Mouse (Mus musculus) layer of hippocampus, adult 2 months (tissue): ENCODE results near the gene Chrm5. TPM values are rescaled to one million over a fixed set of nuclear protein-coding genes. Genes with fewer than 3 reads are reported as not detected.
A peak's percentile ranks its signal among the peaks of the same experiment; 100 is the strongest.

Source experiments
- DNase-seq, 2 experiments: peaks; one replicate each; pipeline ENCODE4 v3.0.0; 2022; ENCODE audit warnings: low spot score in 2 of 2
- H3K27ac ChIP-seq: fragments of 200-600 bp; 2 replicates; pipeline ENCODE4 v1.8.1; 2022
- H3K4me3 ChIP-seq: fragments of 200-600 bp; 2 replicates; pipeline ENCODE4 v1.8.1; 2022; ENCODE audit warnings: mild to moderate bottlenecking
- CTCF ChIP-seq: fragments of 200-600 bp; conservative IDR thresholded peaks from 2 replicates; pipeline ENCODE4 v1.8.1; 2022; ENCODE audit warnings: antibody characterized with exemption, mild to moderate bottlenecking, moderate library complexity
- total RNA-seq, 2 experiments: library from RNA; stranded (reverse); gene quantifications; 2 replicates each; pipeline ENCODE4 v1.2.3; 2021

The Chrm5 gene
- total RNA-seq, 2 experiments from 2014 or later, result 5.7 to 7.7 TPM

- no peak for DNase-seq
- Histone ChIP-seq H3K27ac (peak overlapping the region; percentile 97), H3K4me3 (peak overlapping the region; percentile 72)
- no peak for TF ChIP-seq CTCF
These were observed 13.1 kb upstream of the Chrm5 start for GRCm38 (mm10) chr2:112493539-112494260.

- peak; percentile 45 for TF ChIP-seq CTCF
- H3K27ac ChIP-seq, result peak within 1 kb of the TSS; percentile 97
- peak; percentile 66 to 77 for DNase-seq
These were observed 12.4 kb upstream of the Chrm5 start, which contains the start of gene Aven for GRCm38 (mm10) chr2:112492856-112493538. Gene Aven, plus strand, starts transcription at chr2:112492964.

DNA sequence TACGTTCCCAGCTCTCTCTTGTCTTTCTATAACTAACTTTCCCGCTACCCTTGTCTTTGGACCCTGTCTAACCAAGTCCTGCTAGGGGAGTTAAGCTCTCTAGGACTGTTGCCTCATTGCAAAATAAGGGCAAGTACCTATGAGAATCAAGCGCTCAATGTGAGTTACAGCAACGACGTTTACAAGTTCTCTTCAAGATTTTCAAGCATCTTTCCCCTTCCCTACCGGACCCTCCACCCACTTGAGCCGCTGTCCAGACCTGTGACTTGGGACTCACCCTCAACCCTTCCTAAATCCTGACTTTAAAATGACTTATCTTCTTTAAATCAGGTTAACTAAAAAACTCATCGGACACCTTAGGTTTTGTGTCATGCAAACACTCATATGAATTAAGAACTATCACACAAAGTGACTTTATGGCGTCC lies 11.9 kb upstream of the Chrm5 start:
- H3K27ac ChIP-seq, result peak overlapping the region; percentile 97
- H3K4me3 ChIP-seq, result peak overlapping the region; percentile 72
- no peak for DNase-seq
- TF ChIP-seq CTCF, result no peak

More at GRCm38 (mm10) chr2:112492856-112493538, 12.4 kb upstream of the Chrm5 start, which contains the start of gene Aven:
- H3K4me3 ChIP-seq, result peak within 1 kb of the TSS; percentile 72

- H3K27ac ChIP-seq, result no peak overlapping the region
- H3K4me3 ChIP-seq, result no peak overlapping the region
- no peak for DNase-seq
- TF ChIP-seq CTCF, result no peak
These were observed 11.1 kb upstream of the Chrm5 start for GRCm38 (mm10) chr2:112491629-112492028.

- TF ChIP-seq CTCF, result no peak
- no peak overlapping the region for H3K4me3 ChIP-seq
- H3K27ac ChIP-seq, result no peak overlapping the region
- DNase-seq, result no peak
These were observed 10.1 kb upstream of the Chrm5 start for GRCm38 (mm10) chr2:112490483-112491196.

DNA sequence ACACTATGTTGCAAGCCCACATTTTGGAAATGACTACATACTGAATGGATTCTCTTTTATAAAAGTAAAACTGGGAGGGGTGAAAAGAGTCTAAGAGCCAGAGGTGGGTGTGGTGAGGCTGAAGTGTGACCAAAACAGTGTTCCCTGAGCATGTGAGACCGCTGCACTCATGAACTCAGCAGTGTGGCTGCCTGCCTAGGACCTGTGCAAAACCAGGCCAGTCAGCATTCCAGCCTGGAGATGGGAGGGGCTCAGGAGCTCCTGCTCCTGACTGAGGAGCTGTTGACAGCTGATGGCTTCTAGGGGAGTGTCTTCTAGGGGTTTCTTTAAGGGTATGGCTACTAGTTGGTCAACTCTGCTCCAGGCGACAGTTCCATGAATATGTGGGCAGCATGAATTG lies 4.3 kb upstream of the Chrm5 start:
- Histone ChIP-seq H3K27ac (no peak overlapping the region), H3K4me3 (no peak overlapping the region)
- no peak for TF ChIP-seq CTCF
- no peak for DNase-seq

DNA sequence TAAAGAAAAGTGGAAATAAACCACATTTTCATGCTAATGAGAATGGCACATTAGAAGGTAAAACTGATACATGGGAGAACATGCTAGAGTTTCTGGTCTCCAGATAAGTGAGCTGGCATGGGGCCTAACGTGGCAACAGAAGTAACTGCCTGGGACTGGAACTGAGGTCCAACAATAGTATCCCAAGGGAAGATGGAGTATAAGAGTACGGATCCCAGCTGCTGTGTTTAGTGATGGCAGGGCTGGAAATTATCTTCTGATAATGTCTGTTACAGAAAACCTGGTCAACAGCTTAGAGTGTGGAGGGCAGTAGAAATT lies 2.7 kb upstream of the Chrm5 start:
- peak overlapping the region; percentile 36; the same call in 1 of the 2 replicates for H3K27ac ChIP-seq
- DNase-seq, result no peak
- no peak overlapping the region for H3K4me3 ChIP-seq
- TF ChIP-seq CTCF, result no peak

GRCm38 (mm10) chr2:112482533-112483333 lies 2.2 kb upstream of the Chrm5 start:
- no peak for DNase-seq
- TF ChIP-seq CTCF, result no peak
- H3K4me3 ChIP-seq, result no peak overlapping the region
- H3K27ac ChIP-seq, result peak overlapping the region; percentile 36; the same call in 1 of the 2 replicates

- peak in 1 of 2 experiments; percentile 39 for DNase-seq
- H3K4me3 ChIP-seq, result no peak overlapping the region
- TF ChIP-seq CTCF, result peak; percentile 62
- H3K27ac ChIP-seq, result no peak overlapping the region
These were observed 995 bp upstream of the Chrm5 start for GRCm38 (mm10) chr2:112481564-112481963.

- no peak for DNase-seq
- TF ChIP-seq CTCF, result no peak
These were observed 4.0 kb downstream of the Chrm5 start for GRCm38 (mm10) chr2:112476554-112476953.

DNA sequence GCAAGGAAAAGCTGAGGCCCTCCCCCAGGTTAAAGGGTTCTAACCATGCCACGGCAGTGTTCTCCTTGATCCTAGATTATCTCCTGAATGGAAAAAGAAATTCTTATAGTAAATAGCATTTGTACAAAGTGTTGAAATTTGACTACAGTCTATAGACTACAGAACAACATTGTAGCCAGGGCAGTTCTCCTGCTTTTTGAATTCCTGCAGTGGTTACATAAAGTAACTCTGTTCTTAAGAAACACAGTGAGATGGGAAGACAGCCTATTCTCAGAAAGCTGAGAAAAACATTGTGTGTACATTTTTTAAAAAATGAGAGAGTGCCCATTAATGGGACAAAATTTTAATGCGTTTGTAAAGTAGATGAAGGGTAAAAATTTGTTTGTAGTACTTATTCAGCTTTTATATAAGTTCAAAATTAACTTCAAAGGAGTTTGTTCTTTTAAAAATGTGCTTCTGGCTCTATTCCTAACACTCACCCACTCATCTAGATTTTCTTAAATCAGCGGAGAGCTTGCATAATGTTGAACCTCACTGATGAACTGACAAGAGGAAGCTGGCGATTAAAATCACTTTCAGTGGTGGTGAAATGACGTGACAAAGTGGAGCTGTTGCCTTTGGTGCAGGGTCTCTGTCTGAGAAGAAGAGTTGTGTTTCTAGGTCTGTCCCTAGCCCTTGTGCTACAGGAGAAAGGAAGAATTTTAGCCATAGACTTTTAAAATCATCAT lies 5.4 kb downstream of the Chrm5 start:
- DNase-seq, result no peak
- no peak overlapping the region for H3K4me3 ChIP-seq
- TF ChIP-seq CTCF, result no peak
- H3K27ac ChIP-seq, result peak overlapping the region; percentile 62

More at GRCm38 (mm10) chr2:112476554-112476953, 4.0 kb downstream of the Chrm5 start:
- Histone ChIP-seq H3K4me3 (no peak overlapping the region), H3K27ac (no peak overlapping the region)

DNA sequence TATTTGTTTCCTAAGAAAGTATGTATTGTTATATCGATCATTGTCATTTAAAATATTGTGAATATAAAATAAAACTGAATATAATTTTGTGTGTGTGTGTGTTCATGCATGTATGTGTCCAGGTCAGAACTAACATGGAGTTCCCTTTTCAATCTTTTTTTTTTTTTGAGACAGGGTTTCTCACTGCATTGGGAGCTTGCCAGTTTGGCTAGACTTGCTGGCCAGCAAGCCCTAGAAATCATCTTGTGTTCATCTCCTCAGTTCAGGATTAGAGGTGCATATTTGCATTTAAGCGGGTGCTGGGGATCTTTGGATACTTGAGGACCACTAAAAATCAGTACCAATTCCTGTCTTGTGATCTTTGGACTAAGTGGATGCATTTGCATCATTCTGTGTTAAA lies 8.5 kb downstream of the Chrm5 start:
- H3K4me3 ChIP-seq, result no peak overlapping the region
- no peak overlapping the region for H3K27ac ChIP-seq
- no peak for TF ChIP-seq CTCF
- no peak for DNase-seq
